Mouse (Mus musculus): ENCODE data around the gene Hmga2. TPM values are rescaled to one million over a fixed set of nuclear protein-coding genes. Genes with fewer than 3 reads are reported as not detected.

The Hmga2 gene
- total RNA-seq, 2 experiments from 2014 or later = 1.6 to 2.0 TPM

DNA sequence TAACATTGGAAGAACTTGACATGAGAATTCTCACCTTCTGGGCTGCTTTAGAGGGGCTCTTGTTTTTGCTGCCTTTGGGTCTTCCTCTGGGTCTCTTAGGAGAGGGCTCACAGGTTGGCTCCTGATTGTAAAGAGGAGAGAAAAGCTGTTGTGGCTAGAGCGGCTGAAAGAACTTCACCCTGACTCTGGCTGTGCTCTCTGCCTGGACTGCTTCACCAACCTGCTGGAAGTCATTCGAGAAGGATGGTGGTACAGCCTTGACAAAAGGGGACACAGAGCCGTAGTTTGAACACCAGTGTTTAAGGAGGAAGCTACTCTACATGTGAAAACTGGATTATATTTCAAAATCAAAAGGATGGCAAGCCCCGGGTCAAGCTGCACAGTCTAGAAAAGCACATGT lies 3.1 kb downstream of the Hmga2 start:
- no peak for DNase-seq (ENCODE audit: low spot score in 2 of 2)

- no peak for DNase-seq (ENCODE audit: low spot score in 2 of 2)
Observed at GRCm38 (mm10) chr10:120472606-120473005, 3.7 kb downstream of the Hmga2 start.

DNA sequence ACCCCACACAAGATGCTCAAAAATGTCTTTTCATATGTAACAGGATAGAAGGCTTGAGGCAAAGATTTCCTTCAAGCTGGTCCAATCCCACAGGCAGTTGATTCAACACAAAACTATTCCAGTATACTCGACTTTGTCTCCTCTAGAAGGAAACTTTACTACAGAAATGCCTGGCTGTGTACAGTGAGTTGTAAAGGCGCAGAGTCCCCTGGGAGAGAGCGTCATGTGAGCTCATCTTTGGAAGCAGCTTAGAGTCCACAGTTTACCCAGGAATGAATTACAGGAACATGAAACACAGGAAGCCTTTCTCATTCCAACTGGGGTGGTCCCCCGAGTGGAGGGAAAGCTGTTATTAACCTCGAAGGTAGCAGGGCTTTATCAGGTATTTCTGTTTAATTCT lies 11.1 kb downstream of the Hmga2 start:
- DNase-seq (ENCODE audit: low spot score in 2 of 2) = no peak

DNA sequence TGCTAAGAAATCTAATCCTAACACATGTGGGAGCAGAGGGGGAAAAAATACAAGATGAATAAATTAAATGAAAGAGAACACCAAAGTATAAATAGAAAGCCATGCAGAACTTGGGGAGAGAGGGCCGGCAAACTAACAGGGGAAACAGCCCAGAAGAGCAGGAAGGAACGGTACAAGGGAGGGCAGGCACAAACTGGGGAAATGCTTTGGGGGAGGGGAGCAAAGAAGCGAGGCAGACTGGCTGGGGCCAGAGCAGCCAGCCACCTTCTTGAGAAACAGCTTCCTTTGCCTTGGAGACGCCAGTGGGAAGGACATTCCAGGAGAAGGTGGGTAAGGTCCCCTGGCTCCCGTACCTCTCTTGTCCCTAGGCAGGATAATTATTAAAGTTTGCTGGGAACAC lies 14.5 kb downstream of the Hmga2 start:
- no peak for DNase-seq (ENCODE audit: low spot score in 2 of 2)

DNA sequence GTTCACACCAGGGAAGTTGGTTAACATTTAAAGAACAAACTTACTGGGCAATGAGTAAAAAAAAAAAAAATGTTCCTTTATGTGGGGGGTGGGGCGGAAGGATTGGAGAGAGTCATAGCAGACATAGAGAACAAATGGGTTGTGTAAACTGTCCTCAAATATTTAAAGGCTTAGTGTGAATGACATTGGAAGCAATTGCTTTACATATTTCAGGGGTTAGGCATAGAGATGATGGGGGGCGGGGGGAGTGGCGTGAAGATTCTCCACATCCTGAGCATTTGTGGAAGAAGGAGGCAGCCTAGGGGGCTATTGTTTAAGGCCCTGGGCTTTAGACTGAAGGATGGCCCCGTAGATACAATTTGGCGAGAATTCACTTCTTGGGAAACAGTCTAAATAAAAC lies 15.0 kb downstream of the Hmga2 start:
- no peak for DNase-seq (ENCODE audit: low spot score in 2 of 2)

DNA sequence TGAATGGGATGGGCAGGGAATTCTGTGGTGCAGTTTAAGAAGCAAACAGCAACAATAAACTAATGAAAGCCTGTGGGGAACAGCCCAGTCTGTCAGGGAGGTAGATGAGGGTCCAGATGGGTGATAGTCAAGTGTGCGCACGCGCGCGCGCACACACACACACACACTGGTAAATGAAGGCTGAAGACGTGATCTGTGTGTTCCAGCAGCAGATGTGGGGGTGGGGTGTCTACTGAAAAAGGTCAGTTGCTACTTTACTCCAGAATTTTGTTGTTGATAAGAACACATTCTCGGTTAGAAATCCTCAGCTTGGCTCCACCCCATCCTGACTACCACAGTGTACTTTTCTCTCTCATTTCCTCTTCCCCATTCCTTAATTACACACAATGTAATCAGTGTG lies 17.4 kb downstream of the Hmga2 start:
- DNase-seq (ENCODE audit: low spot score in 2 of 2) = no peak

GRCm38 (mm10) chr10:120449661-120450284 lies 26.5 kb downstream of the Hmga2 start:
- peak in 1 of 2 experiments; percentile 37 for DNase-seq (ENCODE audit: low spot score in 2 of 2)

DNA sequence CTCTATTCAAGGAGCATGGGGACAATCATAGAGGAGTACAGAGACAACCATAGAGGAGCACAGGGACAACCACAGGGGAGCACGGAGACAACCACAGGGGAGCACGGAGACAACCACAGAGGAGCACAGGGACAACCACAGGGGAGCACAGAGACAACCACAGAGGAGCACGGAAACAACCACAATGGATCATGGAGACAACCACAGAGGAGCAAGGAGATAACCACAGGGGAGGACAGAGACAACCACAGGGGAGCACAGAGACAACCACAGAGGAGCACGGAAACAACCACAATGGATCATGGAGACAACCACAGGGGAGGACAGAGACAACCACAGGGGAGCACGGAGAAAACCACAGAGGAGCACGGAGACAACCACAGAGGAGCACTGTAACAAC lies 29.5 kb downstream of the Hmga2 start:
- DNase-seq (ENCODE audit: low spot score in 2 of 2) = no peak

- DNase-seq (ENCODE audit: low spot score in 2 of 2) = no peak
Observed at GRCm38 (mm10) chr10:120446206-120446605, 30.1 kb downstream of the Hmga2 start.

DNA sequence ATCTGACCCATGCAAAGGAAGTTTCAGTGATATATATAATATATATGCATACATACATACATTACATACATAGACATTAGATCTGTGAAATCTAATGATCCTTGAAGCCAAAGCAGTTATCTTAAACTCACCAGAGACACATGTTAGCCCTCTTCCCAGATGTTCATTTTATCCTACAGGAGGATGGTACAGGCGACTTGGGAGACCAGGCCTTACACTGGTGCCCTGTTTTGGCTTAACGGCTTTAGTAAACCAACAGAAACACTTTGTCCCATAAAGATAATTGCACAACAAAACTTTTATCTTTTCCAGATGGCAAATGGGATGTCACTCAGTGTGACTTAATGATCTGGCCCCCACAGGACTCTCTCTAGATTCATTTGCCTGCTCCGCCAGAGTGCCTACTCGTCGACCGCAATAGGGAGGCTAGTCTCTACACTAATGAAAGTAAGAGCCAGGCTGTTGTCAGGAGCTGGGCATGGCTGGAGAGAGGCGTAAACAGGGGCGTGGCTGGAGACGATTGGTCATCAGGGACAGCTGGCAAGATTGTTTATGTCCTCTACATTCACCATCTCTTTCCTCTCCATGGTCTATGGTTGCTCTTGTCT lies 31.7 kb downstream of the Hmga2 start:
- no peak for DNase-seq (ENCODE audit: low spot score in 2 of 2)

DNA sequence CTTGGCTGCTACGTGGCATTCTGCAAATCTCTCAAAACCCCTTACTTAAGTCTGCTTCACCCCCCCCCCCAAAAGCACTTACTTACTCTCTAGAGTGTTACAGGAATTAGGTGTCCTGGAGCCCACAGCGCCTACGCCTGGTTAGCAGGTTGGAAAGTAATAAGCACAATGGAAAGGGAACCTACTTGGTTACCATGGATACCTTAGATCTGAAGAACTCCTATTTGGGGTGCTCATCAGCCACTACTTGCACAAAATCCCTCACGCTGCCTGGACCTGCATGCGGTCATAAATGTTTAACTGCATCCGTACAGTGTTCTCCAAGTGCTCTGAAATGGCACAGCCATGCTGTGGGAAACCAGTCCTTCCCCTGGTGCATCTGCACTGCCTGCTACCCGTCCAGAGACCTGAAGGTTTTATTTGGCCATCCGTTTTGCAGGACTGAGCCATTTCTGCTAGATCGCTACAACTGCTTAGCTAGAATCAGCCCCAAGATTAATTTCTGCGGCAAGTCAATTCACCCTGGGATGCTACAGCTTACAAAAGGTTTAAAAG lies 32.4 kb downstream of the Hmga2 start:
- DNase-seq (ENCODE audit: low spot score in 2 of 2) = no peak

GRCm38 (mm10) chr10:120441254-120441653 lies 35.0 kb downstream of the Hmga2 start:
- no peak for DNase-seq (ENCODE audit: low spot score in 2 of 2)

DNA sequence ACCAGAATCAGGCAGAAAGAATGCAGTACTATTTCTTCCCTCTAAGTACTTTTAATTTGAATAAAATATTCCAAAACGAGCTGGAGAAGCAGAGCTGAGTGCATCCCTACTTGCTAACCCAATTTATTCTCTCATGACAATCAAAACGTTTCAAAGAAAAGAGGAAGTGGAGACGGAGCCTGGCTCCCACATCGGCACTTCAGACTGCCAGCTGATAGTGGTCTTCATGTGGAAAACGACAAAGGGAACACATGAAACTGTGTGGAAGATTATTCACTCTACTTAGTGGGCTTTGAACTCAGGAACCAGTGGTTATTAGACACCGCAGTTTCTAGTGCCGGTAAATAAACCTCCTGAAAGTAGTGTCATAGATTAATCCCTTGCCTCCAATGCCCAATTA lies 41.8 kb downstream of the Hmga2 start:
- DNase-seq (ENCODE audit: low spot score in 2 of 2) = no peak

GRCm38 (mm10) chr10:120433463-120433815 lies 42.8 kb downstream of the Hmga2 start:
- no peak for DNase-seq (ENCODE audit: low spot score in 2 of 2)

- no peak for DNase-seq (ENCODE audit: low spot score in 2 of 2)
Observed at GRCm38 (mm10) chr10:120432731-120433462, 43.4 kb downstream of the Hmga2 start.

DNA sequence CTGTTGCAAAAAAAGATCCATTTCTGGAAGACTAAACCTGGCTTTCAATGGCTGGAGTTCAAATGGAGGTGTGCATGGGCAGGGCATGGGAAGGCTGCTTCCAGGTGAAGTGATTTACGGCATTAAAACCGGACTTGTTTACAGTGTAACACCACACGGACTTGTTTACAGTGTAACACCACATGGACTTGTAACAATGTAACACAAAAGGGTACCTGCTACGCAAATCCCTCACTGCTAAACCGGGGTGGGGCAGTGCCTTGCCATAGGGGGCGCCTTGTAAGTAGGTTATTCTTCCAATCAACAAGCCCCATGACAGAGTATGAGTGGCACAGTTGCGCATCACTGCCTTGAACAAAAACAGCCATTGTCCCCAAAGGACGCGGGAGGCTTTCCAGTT lies 44.2 kb downstream of the Hmga2 start:
- no peak for DNase-seq (ENCODE audit: low spot score in 2 of 2)

GRCm38 (mm10) chr10:120431435-120431834 lies 44.8 kb downstream of the Hmga2 start:
- DNase-seq (ENCODE audit: low spot score in 2 of 2) = no peak

DNA sequence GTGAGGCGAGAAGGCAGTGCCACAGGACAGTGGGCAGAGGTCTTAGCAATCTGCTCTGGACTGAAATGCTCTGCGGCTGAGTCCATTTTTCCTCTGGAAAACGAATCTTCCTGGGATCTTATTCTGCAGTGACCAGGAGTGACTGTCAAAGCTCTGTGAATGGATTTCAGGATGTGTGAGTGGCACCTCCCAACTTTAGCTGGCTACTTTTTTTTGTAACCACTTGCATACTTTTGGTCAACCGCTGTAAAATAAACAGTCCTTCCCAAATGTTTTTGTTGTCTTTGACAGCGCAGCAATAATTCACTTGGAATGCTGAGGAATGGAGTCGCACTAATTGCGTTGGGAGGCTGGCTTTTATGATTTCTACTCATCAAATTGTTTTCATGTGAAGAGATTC lies 45.8 kb downstream of the Hmga2 start:
- DNase-seq (ENCODE audit: low spot score in 2 of 2) = no peak

GRCm38 (mm10) chr10:120429758-120430259 lies 46.5 kb downstream of the Hmga2 start:
- DNase-seq (ENCODE audit: low spot score in 2 of 2) = no peak

DNA sequence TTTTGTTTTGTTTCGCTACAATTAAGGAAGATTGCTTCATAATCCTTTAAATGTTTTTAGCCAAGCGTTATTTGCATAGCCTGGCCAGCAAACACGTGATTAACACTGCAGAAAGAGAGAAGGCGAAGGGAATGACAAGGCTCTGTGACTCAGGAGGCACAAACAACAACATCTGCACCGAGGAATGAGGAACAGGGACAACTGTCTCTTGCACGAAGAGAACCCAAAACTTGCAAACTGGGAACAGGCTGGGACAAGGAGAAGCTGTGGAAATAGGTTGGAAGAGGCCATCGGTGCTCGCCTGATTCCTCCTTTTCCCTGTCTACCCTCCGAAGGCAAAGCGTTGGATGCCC lies 47.1 kb downstream of the Hmga2 start:
- no peak for DNase-seq (ENCODE audit: low spot score in 2 of 2)

GRCm38 (mm10) chr10:120428430-120429198 lies 47.7 kb downstream of the Hmga2 start:
- DNase-seq (ENCODE audit: low spot score in 2 of 2) = peak; percentile 38 to 73

Data from gastrocnemius, postnatal 4 days (tissue).